Mouse (Mus musculus) G1E (cell line): ENCODE measurements around the gene Tmem233.

Source experiments
- CTCF ChIP-seq: IDR thresholded peaks from 2 replicates; pipeline ENCODE4 v1.5.1; 2012; ENCODE audit warnings: low read depth, low read length, inconsistent platforms, mixed read lengths
- GATA2 ChIP-seq: IDR thresholded peaks from 2 replicates; pipeline ENCODE4 v1.6.1; 2012; ENCODE audit warnings: low read depth, low read length, inconsistent platforms, borderline replicate concordance

GRCm38 (mm10) chr5:116026107-116026506, 56.9 kb downstream of the Tmem233 start:
- TF ChIP-seq CTCF (no peak), GATA2 (no peak)
